Mouse (Mus musculus): ENCODE results near the gene Prss8. TPM values are rescaled to one million over a fixed set of nuclear protein-coding genes. Genes with fewer than 3 reads are reported as not detected.
"Not testable (repeated sequence)": the region's sequence is repeated elsewhere in the genome, so short reads cannot be mapped to it uniquely, and the experiment has no call there.

Gene Prss8
- polyA plus RNA-seq, 1 experiment = 0.26 TPM

DNA sequence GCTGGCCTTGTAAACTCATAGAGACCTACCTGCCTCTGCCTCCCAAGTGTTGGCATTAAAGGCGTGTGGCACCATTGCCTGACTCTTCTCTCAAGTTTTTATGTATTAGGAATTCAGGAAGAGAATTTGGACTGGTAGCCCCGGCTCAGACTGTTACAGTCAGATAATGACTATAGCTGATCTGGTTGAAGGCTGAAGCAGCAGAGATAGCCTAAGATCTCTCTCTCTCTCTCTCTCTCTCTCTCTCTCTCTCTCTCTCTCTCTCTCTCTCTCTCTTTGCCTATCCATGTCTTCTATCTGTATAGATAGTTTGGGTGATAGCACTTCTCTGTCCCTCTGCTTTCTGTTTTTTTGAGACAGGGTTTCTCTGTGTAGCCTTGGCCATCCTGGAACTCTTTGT, 28.1 kb downstream of the Prss8 start:
- no peak for TF ChIP-seq POLR2A (IDR thresholded peaks at IDR 0.05; ENCODE audit: control insufficient read depth, low read depth, low read length)
- TF ChIP-seq CTCF (IDR thresholded peaks at IDR 0.05; ENCODE audit: control insufficient read depth, insufficient read depth, insufficient replicate concordance, low read depth, low read length) = no peak
- H3K27ac ChIP-seq (ENCODE audit: control insufficient read depth, insufficient read depth, low read depth, low read length) = no peak overlapping the region
- H3K4me1 ChIP-seq (ENCODE audit: control insufficient read depth, insufficient read depth, low read length) = peaks cover 8% of the 10 kb centered on the region
- no peaks in the 10 kb centered on the region for H3K27me3 ChIP-seq (ENCODE audit: control insufficient read depth, insufficient read depth, low read length)
- H3K4me3 ChIP-seq (ENCODE audit: control insufficient read depth, low read depth, low read length) = no peak overlapping the region
- H3K36me3 ChIP-seq (ENCODE audit: control insufficient read depth, insufficient read depth, low read length) = no peaks in the 10 kb centered on the region

DNA sequence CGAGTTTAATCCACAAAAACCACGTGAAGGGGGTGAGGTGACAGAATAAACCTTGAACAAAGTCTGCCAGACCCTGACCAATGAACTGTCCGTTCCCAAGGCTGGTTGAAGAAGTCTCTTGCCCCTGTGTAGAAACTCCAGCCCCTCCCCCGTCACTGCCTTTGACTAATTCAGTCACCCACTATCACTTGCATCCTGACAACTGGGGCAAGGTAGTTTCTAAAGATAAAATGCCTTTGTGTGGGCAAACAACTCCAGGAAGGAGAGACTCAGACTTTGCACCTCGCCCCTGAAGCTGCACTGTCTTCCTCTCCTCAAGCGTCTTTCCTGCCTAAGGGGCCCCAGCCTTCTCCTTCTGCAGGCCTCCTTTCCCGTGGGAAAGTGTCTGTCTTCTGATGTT, 29.9 kb downstream of the Prss8 start:
- no peaks in the 10 kb centered on the region for H3K36me3 ChIP-seq (ENCODE audit: control insufficient read depth, insufficient read depth, low read length)
- H3K4me1 ChIP-seq (ENCODE audit: control insufficient read depth, insufficient read depth, low read length) = peaks cover 17% of the 10 kb centered on the region
- H3K27me3 ChIP-seq (ENCODE audit: control insufficient read depth, insufficient read depth, low read length) = no peaks in the 10 kb centered on the region
- no peak overlapping the region for H3K27ac ChIP-seq (ENCODE audit: control insufficient read depth, insufficient read depth, low read depth, low read length)
- no peak overlapping the region for H3K4me3 ChIP-seq (ENCODE audit: control insufficient read depth, low read depth, low read length)
- TF ChIP-seq CTCF (IDR thresholded peaks at IDR 0.05; ENCODE audit: control insufficient read depth, insufficient read depth, insufficient replicate concordance, low read depth, low read length) = no peak
- no peak for TF ChIP-seq POLR2A (IDR thresholded peaks at IDR 0.05; ENCODE audit: control insufficient read depth, low read depth, low read length)

DNA sequence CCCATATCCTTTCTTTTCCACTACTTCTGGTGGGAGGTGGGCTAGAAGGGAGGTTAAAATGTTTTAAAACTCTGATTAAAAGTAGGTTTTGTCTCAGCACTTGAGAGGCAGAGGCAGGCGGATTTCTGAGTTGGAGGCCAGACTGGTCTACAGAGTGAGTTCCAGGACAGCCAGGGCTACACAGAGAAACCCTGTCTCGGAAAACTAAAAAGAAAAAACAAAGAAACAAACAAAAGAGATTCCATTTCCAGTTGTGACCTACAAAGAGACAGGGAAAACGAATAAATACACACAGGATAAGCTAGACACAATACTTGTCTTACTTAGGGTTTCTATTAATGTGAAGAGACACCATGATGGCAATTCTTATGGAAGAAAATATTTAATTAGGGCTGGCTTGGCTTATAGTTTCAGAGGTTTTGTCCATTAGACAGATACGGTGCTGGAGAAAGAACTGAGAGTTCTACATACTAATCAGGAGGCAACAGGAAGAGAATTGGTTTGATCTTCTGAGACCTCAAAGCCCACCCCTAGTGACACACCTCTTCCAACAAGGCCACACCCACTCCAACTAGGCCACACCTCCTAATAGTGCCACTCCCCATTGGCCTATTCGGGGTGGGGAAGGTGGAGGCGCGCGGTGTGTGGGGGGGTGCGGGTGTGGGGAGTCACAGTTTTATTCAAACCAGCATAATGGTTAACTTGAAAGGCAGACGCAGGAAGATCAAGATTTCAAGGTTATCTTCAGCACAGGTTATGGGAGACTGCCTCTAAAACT, 31.5 kb downstream of the Prss8 start:
- H3K36me3 ChIP-seq (ENCODE audit: control insufficient read depth, insufficient read depth, low read length) = no peaks in the 10 kb centered on the region
- no peak overlapping the region for H3K4me3 ChIP-seq (ENCODE audit: control insufficient read depth, low read depth, low read length)
- no peak overlapping the region for H3K27ac ChIP-seq (ENCODE audit: control insufficient read depth, insufficient read depth, low read depth, low read length)
- H3K27me3 ChIP-seq (ENCODE audit: control insufficient read depth, insufficient read depth, low read length) = no peaks in the 10 kb centered on the region
- TF ChIP-seq POLR2A (IDR thresholded peaks at IDR 0.05; ENCODE audit: control insufficient read depth, low read depth, low read length) = no peak
- no peak for TF ChIP-seq CTCF (IDR thresholded peaks at IDR 0.05; ENCODE audit: control insufficient read depth, insufficient read depth, insufficient replicate concordance, low read depth, low read length)
- H3K4me1 ChIP-seq (ENCODE audit: control insufficient read depth, insufficient read depth, low read length) = peaks cover 17% of the 10 kb centered on the region

DNA sequence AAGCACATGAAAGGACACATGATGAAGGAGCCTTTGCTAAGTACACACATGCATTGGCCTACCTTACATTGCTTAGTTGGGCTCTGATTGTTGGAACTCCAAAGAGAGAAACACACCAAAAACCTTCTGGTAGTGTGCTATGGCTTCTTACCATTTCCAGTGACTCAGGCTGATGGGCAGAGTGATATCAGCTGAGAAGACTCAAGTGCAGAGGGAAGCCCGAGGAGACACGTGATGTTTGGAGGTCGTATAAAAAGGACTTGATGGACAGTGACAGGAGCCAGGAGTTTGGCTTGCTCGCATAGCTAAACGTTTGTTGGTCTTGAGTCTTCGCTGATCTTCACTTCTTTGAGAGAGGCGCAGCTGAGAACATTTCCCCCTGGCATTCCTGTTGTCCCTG, 32.4 kb downstream of the Prss8 start:
- no peak overlapping the region for H3K4me3 ChIP-seq (ENCODE audit: control insufficient read depth, low read depth, low read length)
- TF ChIP-seq POLR2A (IDR thresholded peaks at IDR 0.05; ENCODE audit: control insufficient read depth, low read depth, low read length) = no peak
- TF ChIP-seq CTCF (IDR thresholded peaks at IDR 0.05; ENCODE audit: control insufficient read depth, insufficient read depth, insufficient replicate concordance, low read depth, low read length) = no peak
- peaks cover 17% of the 10 kb centered on the region for H3K4me1 ChIP-seq (ENCODE audit: control insufficient read depth, insufficient read depth, low read length)
- no peaks in the 10 kb centered on the region for H3K27me3 ChIP-seq (ENCODE audit: control insufficient read depth, insufficient read depth, low read length)
- H3K36me3 ChIP-seq (ENCODE audit: control insufficient read depth, insufficient read depth, low read length) = no peaks in the 10 kb centered on the region
- no peak overlapping the region for H3K27ac ChIP-seq (ENCODE audit: control insufficient read depth, insufficient read depth, low read depth, low read length)

DNA sequence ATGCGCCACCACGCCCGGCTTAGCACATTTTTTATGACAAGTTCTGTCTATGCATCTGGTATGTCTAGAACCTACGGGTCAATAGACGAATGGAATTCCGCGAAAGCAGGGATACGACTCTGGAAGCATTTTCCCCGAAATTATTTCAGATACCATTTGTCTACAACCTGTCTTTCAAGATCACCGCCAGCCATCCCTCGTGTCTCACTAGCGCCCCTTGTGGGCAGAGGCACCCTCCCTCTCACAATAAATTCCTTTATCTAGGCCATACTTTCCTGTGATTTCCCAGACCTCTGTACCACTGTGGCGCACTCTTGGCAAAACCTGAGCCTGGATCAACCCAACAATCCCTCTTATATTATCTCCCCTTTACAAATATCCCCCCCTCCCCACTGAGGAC, 33.5 kb downstream of the Prss8 start:
- 0 out of 2 replicates have a peak overlapping the region, but pooled peaks have one; percentile 8 for H3K27ac ChIP-seq (ENCODE audit: control insufficient read depth, insufficient read depth, low read depth, low read length)
- H3K27me3 ChIP-seq (ENCODE audit: control insufficient read depth, insufficient read depth, low read length) = no peaks in the 10 kb centered on the region
- TF ChIP-seq CTCF (IDR thresholded peaks at IDR 0.05; ENCODE audit: control insufficient read depth, insufficient read depth, insufficient replicate concordance, low read depth, low read length) (peak; percentile 85; the same call in 1 of the 2 replicates), POLR2A (IDR thresholded peaks at IDR 0.05; ENCODE audit: control insufficient read depth, low read depth, low read length) (no peak)
- no peaks in the 10 kb centered on the region for H3K36me3 ChIP-seq (ENCODE audit: control insufficient read depth, insufficient read depth, low read length)
- H3K4me3 ChIP-seq (ENCODE audit: control insufficient read depth, low read depth, low read length) = no peak overlapping the region
- H3K4me1 ChIP-seq (ENCODE audit: control insufficient read depth, insufficient read depth, low read length) = peaks cover 17% of the 10 kb centered on the region

DNA sequence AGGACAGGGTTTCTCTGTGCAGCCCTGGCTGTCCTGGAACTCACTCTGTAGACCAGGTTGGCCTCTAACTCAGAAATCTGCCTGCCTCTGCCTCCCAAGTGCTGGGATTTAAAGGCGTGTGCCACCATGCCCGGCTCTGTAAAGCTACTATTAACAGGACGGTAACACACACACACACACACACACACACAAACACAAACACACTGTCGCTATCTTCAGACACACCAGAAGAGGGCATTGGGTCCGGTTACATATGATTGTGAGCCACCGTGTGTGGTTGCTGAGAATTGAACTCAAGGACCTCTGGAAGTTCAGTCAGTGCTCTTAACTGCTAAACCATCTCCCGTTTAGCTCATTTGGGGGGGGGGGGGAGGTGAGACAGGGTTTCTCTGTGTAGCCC, 34.0 kb downstream of the Prss8 start:
- Histone ChIP-seq H3K4me3 (ENCODE audit: control insufficient read depth, low read depth, low read length) (peak overlapping the region; percentile 76), H3K4me1 (ENCODE audit: control insufficient read depth, insufficient read depth, low read length) (peaks cover 17% of the 10 kb centered on the region)
- not testable (repeated sequence) for H3K27ac ChIP-seq (ENCODE audit: control insufficient read depth, insufficient read depth, low read depth, low read length); H3K27me3 ChIP-seq (ENCODE audit: control insufficient read depth, insufficient read depth, low read length); H3K36me3 ChIP-seq (ENCODE audit: control insufficient read depth, insufficient read depth, low read length)

DNA sequence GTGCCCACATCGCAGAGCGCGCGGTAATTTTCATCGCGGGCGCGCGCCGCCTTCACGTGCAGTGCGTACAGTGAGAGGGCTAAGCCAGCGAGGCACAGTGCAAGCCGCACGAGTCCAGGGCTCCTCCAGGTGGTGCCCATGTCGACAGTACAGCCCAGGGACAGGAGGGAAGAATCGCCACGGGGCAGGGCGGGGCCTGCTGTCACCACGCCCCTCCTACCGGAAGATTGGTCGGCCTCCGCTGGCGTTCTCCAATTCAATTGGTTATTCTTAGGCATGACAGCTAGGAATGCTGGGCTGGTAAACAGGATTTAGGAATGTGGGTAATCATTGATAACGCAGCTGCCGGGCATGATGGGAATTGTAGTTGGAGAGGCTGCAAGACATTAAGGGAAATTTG, 34.5 kb downstream of the Prss8 start, which contains the start of the genes Gm21974 and Vkorc1:
TSS of gene Gm21974 (minus strand) at position 13 of the 400 bp plus-strand sequence.
TSS of gene Vkorc1 (minus strand) at position 176 of the 400 bp plus-strand sequence.
- H3K4me1 ChIP-seq (ENCODE audit: control insufficient read depth, insufficient read depth, low read length) = peaks cover 17% of the 10 kb centered on the region
- no peaks in the 10 kb centered on the region for H3K36me3 ChIP-seq (ENCODE audit: control insufficient read depth, insufficient read depth, low read length)
- peak within 1 kb of the TSS; percentile 76 for H3K4me3 ChIP-seq (ENCODE audit: control insufficient read depth, low read depth, low read length)
- no peaks in the 10 kb centered on the region for H3K27me3 ChIP-seq (ENCODE audit: control insufficient read depth, insufficient read depth, low read length)
- peak within 1 kb of the TSS; percentile 8; the same call in 1 of the 2 replicates for H3K27ac ChIP-seq (ENCODE audit: control insufficient read depth, insufficient read depth, low read depth, low read length)
- TF ChIP-seq POLR2A (IDR thresholded peaks at IDR 0.05; ENCODE audit: control insufficient read depth, low read depth, low read length) (peak; percentile 60; the same call in 1 of the 2 replicates), CTCF (IDR thresholded peaks at IDR 0.05; ENCODE audit: control insufficient read depth, insufficient read depth, insufficient replicate concordance, low read depth, low read length) (peak; percentile 24; the same call in 1 of the 2 replicates)
